Mouse (Mus musculus) testis, adult 2 months (tissue): ENCODE data around the gene Tmem199.

Source experiments
- CTCF ChIP-seq: fragments of 200-500 bp; IDR thresholded peaks from 2 replicates; pipeline ENCODE4 v1.5.1; 2012; ENCODE audit warnings: low read depth, mild to moderate bottlenecking, inconsistent platforms, low read length, moderate library complexity; ENCODE audit not compliant: control insufficient read depth, insufficient read depth, insufficient replicate concordance
- POLR2A ChIP-seq: fragments of 200-500 bp; IDR thresholded peaks from 2 replicates; pipeline ENCODE4 v1.6.1; 2012; ENCODE audit warnings: low read depth, mild to moderate bottlenecking, inconsistent platforms, low read length, moderate library complexity; ENCODE audit not compliant: control insufficient read depth

DNA sequence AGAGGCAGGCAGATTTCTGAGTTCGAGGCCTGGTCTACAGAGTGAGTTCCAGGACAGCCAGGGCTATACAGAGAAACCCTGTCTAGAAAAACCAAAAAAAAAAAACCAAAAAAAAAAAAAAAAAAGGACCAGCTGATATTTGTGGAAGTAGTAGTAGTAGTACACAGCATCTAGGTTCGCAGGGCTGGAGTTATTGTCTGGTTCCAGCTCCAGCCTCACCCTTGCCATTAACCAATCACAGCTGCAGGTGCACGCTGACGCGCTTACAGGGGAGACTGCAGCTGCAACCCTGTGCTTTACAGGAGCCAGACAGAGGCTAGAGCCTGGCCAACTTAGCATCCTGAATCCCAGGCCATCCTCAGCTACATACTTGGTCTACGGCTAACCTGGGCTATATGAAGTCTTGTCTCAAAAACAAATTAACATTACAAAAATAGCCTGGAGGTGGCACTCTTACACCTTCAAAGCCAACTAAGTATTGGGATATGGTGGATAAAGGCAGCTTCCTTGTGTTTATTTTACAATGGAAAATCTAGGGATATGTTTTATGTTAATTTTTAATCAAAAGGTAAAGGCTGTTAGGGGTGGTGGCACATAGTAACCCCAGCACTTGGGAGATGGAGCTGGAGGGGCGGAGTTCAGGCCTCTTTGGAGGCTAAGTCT, 32.6 kb upstream of the Tmem199 start:
- no peak for TF ChIP-seq CTCF
- no peak for TF ChIP-seq POLR2A
